Mouse (Mus musculus) forebrain, embryonic 11.5 days (tissue): ENCODE results near the gene Olfr1155. TPM values are rescaled to one million over a fixed set of nuclear protein-coding genes. Genes with fewer than 3 reads are reported as not detected.

Experiments
- polyA plus RNA-seq: library from polyadenylated mRNA; unstranded; fragments of >200 nt; fragmentation: Nextera tagmentation; extraction: Ambion mirVana; gene quantifications from 2 replicates; pipeline ENCODE4 v1.2.1, GENCODE M21; 2014

Olfr1155 gene
- polyA plus RNA-seq, 1 experiment from 2014 or later, result not detected

Other genes starting within 250 kb of the Olfr1155 start
- not detected in 2 replicates for gene Olfr1137, start 232.0 kb downstream of the Olfr1155 start, polyA plus RNA-seq
- not detected in 2 replicates for gene Olfr1138, start 205.2 kb downstream of the Olfr1155 start, polyA plus RNA-seq
- not detected in 2 replicates for gene Olfr1140, start 201.4 kb downstream of the Olfr1155 start, polyA plus RNA-seq
- not detected in 2 replicates for gene Olfr1141, start 191.1 kb downstream of the Olfr1155 start, polyA plus RNA-seq
- not detected in 2 replicates for gene Olfr152, start 165.7 kb downstream of the Olfr1155 start, polyA plus RNA-seq
- gene Olfr1143, start 144.5 kb downstream of the Olfr1155 start, polyA plus RNA-seq, result not detected in 2 replicates
- not detected in 2 replicates for gene Olfr1145, start 135.3 kb downstream of the Olfr1155 start, polyA plus RNA-seq
- gene Olfr1148, start 114.6 kb downstream of the Olfr1155 start, polyA plus RNA-seq, result not detected in 2 replicates
- gene Olfr1150-ps1, start 101.1 kb downstream of the Olfr1155 start, polyA plus RNA-seq, result not detected in 2 replicates
- gene Olfr1151, start 89.3 kb downstream of the Olfr1155 start, polyA plus RNA-seq, result not detected in 2 replicates
- gene Olfr1152, start 78.6 kb downstream of the Olfr1155 start, polyA plus RNA-seq, result 0.03 TPM in 1 of 2 replicates, not detected in the other
- gene Olfr1153, start 50.2 kb downstream of the Olfr1155 start, polyA plus RNA-seq, result not detected in 2 replicates
- gene Olfr1154, start 40.0 kb downstream of the Olfr1155 start, polyA plus RNA-seq, result not detected in 2 replicates
- gene Olfr1156, start 8.0 kb upstream of the Olfr1155 start, polyA plus RNA-seq, result not detected in 2 replicates
- gene Olfr1157, start 23.2 kb upstream of the Olfr1155 start, polyA plus RNA-seq, result not detected in 2 replicates
- gene Olfr74, start 29.5 kb upstream of the Olfr1155 start, polyA plus RNA-seq, result not detected in 2 replicates
- not detected in 2 replicates for gene Olfr1158, start 45.0 kb upstream of the Olfr1155 start, polyA plus RNA-seq
- not detected in 2 replicates for gene Olfr1160, start 63.1 kb upstream of the Olfr1155 start, polyA plus RNA-seq
- not detected in 2 replicates for gene Olfr1161, start 77.6 kb upstream of the Olfr1155 start, polyA plus RNA-seq
- not detected in 2 replicates for gene Olfr73, start 92.6 kb upstream of the Olfr1155 start, polyA plus RNA-seq
- gene Olfr1162, start 106.0 kb upstream of the Olfr1155 start, polyA plus RNA-seq, result not detected in 2 replicates
- not detected in 2 replicates for gene Olfr1163, start 126.7 kb upstream of the Olfr1155 start, polyA plus RNA-seq
- not detected in 2 replicates for gene Olfr1164, start 148.8 kb upstream of the Olfr1155 start, polyA plus RNA-seq
- gene Olfr1166, start 183.1 kb upstream of the Olfr1155 start, polyA plus RNA-seq, result not detected in 2 replicates
- gene Olfr1167, start 210.1 kb upstream of the Olfr1155 start, polyA plus RNA-seq, result not detected in 2 replicates
- gene Olfr1168, start 236.7 kb upstream of the Olfr1155 start, polyA plus RNA-seq, result not detected in 2 replicates